Mouse (Mus musculus) myocyte (in vitro differentiated cells): ENCODE results near the gene Ren1.

ENCODE experiments used
- POLR2A ChIP-seq: IDR thresholded peaks from one replicate; pipeline ENCODE4 v1.6.1; 2011; ENCODE audit warnings: low read depth, mild to moderate bottlenecking, control low read depth, moderate library complexity; ENCODE audit not compliant: insufficient read length
- POLR2AphosphoS2 ChIP-seq: IDR thresholded peaks from one replicate; pipeline ENCODE4 v1.6.1; 2011; ENCODE audit warnings: low read depth, control low read depth; ENCODE audit not compliant: insufficient read length
- REST ChIP-seq: IDR thresholded peaks from one replicate; pipeline ENCODE4 v1.6.1; 2011; ENCODE audit warnings: mild to moderate bottlenecking, control low read depth, moderate library complexity; ENCODE audit not compliant: insufficient read depth, insufficient read length

DNA sequence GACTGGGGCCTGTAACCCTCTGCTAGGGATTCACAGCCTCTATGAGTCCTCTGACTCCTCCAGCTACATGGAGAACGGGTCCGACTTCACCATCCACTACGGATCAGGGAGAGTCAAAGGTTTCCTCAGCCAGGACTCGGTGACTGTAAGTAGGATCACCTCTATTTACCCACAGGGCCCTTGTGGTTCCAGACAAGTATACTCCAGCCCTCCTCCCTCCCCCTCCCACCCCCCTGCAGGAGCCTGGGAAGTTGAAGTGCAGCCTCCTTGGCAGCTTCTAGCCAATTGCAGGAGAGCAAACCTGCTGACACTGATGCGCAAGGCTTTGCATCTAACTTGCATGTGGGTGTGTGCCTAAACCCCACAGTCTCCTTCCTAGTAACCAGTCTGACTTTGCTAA lies 5.2 kb downstream of the Ren1 start:
- TF ChIP-seq POLR2AphosphoS2 = no peak
- TF ChIP-seq REST = no peak
- no peak for TF ChIP-seq POLR2A
